Mouse (Mus musculus) thymus, postnatal 0 days (tissue): ENCODE measurements around the gene Creb3l2. TPM values are rescaled to one million over a fixed set of nuclear protein-coding genes. Genes with fewer than 3 reads are reported as not detected.
"Not testable (repeated sequence)": the region's sequence is repeated elsewhere in the genome, so short reads cannot be mapped to it uniquely, and the experiment has no call there.

Experiments
- DNase-seq: peaks from one replicate; pipeline ENCODE4 v3.0.0-alpha.2; 2015; ENCODE audit warnings: low spot score
- polyA plus RNA-seq: library from polyadenylated mRNA; unstranded; fragments of >200 nt; fragmentation: Nextera tagmentation; extraction: Ambion mirVana; gene quantifications from 2 replicates; pipeline ENCODE4 v1.2.1, GENCODE M21; 2015

The Creb3l2 gene
- polyA plus RNA-seq = 6.2 and 6.6 TPM in 2 replicates

DNA sequence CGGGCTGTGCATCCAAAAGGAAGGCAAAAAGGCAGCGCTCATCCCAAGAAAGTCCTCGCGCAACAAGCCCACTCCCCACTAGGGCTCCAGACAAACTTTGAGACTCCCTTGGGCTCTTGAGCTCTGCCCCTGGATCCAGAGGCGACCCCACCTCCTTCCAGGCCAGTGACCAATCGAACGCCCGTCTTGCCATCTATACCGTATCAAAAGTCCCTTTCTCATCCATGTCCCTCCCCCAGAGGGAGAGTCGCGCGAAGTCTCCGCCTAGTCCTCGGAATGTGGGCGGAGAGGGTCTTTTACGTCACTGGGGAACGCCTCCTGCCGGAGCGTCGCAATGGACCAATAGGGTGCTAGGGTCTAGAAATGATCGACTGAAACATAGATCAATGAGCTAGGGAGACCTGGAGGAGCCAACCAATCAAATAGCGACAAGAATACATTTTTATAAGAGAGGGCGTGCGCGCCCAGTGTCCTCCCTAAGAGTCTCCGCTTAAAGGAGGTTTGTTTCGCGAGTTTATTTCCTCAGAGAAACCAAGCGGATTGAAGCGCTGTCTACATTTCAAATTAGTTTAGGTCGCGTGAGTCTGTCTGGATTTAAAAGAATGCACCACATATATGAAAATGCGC, at the start of gene Creb3l2:
TSS of gene Creb3l2 (minus strand) at position 106 of the 627 bp plus-strand sequence.
- peak; percentile 100 for DNase-seq

DNA sequence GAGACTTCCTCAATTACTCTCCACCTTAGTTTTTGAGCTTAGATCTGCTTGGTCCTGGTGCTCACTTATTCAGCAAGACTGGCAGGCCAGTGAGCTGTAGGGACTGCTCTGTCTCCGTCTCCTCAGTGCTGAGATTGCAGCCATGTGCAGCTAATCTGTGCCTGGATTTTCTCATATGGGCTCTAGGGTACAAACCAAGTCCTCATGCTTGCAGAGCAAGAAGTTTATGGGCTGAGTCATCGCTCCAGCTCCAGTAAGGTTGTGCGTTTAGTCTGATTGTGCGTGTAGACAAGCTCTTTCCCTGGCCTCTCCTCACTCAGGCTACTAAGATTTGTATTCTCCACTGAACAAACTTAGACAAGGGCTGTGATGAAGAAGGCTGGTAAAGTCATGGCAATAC, 44.6 kb upstream of the Creb3l2 start:
- no peak for DNase-seq

DNA sequence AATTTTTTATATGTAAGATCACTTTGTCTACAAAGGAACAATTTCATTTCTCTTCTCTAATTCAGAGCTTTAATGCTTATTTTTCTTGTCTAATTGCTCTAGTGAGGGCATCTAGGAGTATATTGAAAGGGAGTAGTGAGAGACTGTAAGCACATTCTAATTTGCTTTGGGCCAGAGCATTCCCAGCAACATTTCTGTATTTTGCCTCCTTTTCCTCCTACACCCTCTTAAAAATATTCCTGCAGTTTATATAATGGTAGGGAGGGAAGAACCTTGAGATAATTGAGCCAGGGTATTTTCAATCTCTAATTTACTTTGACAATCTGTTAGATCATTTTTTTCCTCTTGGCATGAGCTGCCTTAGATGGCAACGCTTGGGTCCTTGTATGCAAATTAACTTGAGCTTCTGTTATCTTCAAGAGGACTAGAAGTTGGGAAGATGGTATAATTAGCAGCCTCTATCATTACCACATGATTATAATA, 42.7 kb upstream of the Creb3l2 start:
- DNase-seq = no peak

DNA sequence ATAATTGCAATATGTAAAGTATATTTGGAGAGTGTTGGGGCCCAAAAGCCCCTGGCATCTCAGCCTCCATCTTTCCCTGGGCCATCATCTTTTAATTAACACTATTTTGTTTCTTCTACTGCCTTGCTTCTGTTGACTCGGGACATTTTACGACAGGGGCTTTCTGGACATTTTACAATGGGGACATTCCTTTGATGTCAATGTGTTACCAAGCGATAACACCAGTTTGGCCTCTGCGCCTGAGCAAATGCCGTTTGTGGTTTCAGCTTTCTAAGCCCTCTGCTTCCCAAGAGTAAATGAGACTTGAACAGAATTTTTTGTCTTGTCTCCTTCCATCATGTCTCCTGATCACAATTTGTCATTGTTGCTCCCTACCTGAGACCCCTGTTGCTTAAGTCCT, 41.3 kb upstream of the Creb3l2 start:
- no peak for DNase-seq

DNA sequence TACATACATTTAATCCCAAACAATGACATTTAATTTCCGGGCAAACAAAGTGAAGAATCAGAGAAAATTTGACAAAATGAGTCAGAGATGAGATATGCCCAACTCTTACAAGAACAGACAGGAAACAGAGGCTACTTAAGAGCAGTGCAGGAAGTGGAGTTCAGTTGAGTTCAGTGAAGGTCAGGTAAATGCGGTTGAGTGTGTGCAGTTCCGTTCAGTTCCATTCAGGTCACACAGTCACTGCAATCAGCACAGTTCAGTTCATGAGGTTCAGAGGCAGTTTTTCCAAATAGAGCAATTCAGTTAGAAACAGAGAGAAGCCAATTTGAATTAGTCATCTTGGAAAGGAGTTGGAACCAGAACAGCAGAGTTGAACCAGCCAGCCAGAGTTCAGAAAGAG, 39.2 kb upstream of the Creb3l2 start:
- peak; percentile 39 for DNase-seq

DNA sequence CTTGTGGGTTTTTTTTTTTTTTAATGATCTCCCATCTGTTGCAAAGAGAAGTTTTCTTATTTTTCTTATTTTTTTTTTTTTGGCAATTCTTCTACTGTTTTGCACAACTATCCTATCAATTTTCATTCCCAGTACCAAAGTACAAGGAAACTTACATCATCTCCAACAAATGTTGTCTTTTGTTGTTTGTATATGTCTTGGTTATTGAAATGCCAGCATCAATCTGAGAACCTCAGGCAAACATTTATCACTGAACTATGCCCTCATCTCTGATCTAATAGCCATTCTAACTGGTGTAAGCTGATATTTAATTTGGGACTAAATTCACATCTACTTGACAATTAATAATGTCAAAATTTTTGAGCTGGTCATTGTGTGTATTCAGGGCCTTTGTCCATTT, 38.1 kb upstream of the Creb3l2 start:
- DNase-seq = no peak

DNA sequence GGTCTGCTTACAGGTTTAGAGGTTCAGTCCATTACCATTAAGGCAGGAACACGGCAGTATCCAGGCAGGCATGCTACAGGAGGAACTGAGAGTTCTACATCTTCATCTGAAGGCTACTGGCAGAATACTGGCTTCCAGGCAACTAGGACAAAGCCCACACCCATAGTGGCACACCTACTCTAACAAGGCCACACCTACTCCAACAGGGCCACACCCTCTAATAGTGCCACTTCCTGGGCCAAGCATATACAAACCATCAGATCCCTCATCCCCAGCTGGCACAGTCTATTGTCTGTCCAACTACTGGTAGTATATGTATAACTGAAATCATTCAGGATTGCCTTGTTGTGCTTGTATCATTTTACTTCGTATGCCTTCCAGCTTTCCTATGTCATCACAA, 36.5 kb upstream of the Creb3l2 start:
- DNase-seq = no peak

DNA sequence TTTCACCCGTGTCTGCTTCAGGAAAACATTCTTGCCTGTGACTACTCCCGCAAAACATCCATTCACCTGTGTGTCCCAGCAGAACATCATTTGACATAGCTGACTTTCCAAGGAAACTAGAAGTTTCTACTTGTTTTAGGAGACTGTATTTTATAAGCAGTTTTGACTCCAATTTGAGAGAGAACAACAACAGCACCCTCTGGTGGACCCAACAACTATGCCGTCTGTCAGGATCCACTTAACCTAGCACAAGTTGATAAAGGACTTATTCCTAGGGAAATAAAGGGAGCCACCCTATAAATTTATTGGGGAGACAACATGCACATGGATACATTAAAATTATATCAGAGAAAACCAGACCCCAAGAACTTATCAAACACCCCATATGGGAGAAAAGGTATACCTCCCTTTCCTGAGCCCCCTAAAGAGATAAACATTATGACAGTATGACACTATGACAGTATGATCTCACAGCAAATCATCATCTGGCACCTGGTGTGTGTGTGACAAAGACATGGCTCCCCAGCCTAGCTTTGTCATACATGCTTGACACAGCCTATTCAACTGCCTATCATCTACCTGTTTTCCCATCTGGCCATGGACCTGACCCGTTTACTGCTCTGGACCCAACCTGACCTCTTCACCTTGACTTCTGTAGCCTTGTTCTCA, 31.9 kb upstream of the Creb3l2 start:
- peak; percentile 59 for DNase-seq

DNA sequence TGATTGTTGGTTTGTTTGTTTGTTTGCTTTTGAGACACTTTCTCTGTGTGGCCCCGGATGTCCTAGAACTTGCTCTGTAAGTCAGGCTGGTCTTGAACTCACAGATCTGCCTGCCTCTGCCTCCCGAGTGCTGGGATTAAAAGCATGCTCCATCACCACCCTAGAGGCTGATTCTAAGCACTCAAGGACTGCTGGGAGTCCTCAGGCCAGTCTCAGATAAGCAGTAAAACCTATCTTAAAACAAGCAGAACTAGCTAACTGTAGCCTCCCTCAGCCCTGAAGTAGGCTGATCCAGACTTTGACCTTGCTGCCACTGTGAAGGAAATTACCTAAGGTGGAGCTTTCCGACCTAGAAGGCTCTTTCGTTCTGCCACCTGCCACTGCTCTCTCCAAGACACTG, 28.3 kb upstream of the Creb3l2 start:
- no peak for DNase-seq

DNA sequence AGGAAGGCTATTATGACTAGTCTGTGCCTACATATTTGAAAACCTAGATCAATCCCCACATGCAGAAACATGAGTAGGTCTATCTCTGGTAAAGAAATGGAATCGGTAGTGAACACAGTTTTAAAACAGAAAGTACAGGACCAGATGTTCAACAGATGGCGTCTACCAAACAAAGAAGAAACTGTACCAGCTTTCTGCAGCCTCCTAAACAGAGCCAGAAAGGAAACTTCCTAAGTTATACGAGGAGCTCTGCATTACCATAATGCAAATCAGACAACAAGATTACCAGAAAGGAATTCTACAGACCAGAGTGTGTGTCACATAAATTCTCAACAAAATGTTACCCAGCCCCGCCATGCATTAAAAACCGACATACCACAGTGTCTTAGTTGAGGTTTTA, 23.9 kb upstream of the Creb3l2 start:
- no peak for DNase-seq

DNA sequence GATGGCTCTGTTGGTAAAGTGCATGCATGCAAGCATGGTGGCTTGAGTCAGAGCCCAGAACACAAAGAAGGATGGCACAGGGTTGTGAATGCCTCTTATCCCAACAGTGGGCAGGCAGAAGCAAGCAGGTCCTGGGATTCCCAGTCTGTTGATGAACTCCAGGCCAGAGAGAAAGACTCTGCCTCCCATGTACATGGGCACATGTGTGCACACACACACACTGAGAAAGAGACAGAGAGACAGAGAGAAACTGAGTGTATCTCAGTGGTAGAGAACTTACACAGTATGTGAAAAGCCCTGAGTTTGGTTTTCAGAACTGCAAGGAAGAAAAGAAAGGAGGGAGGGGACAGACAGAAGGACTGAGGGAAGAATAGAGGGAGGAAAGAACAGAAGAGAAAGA, 23.4 kb upstream of the Creb3l2 start:
- DNase-seq = no peak

DNA sequence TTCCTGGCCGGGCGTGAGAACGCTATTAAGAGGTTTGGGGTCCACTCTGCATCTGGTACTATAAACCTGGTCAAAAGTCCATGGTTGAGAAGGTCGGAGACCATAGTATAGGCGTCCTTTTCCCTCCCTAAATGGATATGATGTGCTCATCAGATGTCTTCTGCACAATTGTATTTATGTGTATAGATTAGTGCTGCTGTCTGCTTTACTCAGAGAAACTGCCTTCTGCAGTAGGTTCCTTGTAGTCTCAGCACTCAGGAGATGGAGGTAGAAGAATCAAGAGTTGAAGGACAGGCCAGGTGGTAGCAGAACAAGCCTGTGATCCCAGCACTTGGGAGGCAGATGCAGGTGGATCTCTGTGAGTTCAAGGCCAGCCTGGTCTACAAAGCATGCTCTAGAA, 22.6 kb upstream of the Creb3l2 start:
- peak; percentile 40 for DNase-seq

DNA sequence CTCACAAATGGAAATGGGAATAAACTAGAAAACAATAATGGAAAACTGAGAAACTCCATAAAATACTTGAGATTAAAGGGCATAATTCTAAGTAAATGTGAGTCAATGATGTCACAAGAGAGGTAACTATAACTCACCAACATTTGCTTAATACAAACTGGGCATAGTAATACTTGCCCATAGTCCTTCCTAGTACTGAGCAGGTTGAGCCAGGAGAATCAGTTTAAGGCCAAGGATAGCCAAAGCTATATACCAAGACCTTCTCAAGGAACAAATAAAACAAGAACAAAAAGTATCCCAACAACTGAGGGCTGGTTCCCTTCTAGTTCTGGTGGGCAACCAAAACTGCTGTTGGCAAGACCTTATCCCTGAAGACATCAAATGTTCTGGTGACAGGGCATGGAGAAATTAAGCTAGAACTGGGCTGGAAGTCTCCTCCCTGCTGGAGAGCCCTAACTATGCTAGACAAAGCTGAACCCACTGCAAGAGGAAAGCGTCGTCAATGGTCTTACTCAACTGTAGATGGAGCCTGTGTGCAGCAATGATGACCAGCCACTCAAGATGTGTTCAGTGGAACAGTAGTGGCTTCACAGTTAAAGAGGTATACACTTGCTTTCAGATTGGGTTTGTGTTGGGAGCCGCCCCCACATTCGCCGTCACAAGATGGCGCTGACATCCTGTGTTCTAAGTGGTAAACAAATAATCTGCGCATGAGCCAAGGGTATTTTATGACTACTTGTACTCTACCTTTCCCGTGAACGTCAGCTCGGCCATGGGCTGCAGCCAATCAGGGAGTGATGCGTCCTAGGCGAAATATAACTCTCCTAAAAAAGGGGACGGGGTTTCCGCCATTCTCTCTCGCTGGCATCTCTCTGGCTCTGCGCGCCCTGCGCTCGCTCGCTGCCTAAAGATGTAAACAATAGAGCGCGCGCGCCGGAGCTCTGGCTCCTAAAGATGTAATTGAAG, 21.9 kb upstream of the Creb3l2 start:
- DNase-seq = peak; percentile 87

DNA sequence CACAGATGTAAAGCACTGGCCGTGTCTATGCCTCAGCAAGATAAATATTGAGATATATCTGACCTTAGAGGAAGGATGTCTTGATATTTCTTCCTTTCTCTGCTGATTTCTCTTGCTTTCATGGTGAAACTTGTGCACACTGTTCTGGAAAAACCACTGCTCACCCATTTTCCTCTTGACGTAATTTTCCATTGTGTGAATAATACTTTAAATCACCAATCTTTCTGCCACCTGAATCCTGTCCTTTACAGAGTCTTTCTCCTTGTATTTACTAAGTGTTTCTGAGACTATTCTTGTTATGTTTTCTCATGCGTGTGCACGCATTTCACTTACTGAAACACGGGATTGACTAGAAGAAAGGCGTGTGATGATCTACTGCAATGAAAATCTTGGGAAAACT, 18.7 kb upstream of the Creb3l2 start:
- DNase-seq = no peak

DNA sequence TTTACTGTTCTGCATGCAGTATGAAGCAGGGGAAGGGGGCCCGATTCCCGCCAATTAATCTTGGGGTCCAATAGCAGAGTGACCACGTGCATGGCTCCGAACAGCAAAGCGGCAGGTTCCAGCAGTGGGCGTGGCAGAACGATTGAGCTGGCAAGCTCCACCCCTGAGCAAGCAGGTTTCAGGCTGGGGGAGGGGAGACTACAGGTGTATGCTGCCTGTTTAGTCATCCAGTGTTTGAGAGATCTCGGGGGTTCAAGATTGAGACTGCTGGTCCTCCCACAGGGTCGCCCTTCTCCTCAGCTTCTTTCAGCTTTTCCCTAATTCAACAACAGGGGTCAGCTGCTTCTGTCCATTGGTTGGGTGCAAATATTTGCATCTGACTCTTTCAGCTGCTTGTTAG, 17.7 kb upstream of the Creb3l2 start:
- not testable (repeated sequence) for DNase-seq

DNA sequence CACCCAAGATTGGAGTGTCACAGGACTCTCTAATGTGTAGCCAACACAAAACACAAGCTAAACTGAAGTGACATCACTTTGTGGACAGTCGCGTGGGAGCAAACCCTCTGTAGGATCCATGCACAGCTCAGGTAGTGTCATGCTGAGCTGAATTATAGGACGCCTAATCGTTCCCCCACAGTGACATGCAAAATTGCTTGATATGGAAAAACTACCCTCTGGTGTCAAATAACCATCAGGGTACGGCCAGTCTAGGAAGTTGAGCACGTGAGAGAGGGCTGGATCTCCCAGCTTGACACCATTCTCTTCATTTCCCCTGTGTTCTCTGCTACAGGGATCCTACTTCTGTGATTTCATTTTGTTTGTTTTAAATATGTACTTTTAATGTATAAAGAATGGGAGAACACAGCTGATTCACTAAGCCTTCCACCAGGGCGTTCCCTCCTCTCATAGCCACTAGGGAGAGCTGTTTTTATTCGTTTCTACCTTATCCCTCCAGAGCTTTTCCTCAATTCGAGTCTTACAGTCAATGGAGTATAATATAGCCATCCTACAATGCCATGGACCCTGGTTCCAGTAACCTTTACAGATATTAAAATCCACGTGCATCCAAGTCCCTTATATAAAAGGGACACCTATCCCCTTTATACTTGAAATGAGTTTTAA, 16.2 kb upstream of the Creb3l2 start:
- DNase-seq = peak; percentile 31

DNA sequence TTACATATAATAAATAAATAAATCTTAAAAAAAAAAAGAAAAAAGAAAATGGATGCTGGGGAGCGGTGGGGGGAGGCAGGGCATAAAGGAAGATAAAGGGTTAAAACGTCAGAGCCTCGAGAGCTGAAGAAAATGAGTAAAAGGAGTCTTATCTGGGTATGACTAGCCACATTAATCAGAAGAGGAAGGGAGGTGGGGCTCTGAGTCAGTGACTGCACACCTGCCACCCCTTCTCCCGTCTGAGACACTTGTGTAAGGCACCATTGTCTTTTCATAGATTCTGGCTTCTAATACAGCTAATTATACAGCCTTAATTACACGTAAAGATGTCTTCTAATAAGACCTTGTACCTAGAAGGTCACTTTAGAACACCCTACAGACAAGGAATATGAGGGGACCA, 13.6 kb upstream of the Creb3l2 start:
- DNase-seq = peak; percentile 41

DNA sequence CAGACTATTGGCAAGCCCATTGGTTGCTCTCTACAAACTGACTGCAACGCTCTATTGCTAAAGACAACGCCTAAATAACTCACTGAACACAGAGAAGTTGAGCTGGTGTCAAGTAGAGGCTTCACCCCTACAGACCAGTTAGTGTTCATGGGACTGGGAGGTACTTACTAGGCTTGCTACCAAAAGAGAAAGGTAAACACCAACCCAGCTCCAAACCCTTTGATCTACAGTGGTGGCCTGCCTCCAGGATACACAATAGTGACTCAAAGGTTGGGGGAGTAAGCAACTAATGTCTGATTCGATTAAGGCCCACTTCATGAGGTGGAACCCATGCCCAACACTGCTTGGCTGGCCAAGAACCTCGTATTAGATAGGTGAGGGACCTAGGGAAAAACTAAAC, 11.1 kb upstream of the Creb3l2 start:
- DNase-seq = no peak

DNA sequence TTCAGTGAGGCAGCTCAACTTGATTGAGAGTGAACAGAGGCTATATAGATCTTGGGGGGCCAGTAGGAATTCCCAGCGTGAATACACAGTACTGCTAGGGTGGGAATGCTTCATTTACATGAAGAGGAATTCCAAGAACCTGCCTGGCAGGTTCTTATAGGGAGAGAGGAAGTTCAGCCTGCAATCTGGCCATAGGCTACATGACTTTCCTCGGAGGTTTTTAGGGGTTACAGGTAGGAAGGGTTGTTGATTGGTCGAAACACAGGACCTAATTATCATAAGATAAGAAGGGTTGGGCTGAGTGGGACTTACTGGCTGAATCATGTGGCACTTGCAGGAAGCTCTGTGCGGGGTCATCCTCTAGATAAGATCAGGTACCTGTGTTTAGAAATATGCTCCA, 9.7 kb upstream of the Creb3l2 start:
- DNase-seq = no peak

DNA sequence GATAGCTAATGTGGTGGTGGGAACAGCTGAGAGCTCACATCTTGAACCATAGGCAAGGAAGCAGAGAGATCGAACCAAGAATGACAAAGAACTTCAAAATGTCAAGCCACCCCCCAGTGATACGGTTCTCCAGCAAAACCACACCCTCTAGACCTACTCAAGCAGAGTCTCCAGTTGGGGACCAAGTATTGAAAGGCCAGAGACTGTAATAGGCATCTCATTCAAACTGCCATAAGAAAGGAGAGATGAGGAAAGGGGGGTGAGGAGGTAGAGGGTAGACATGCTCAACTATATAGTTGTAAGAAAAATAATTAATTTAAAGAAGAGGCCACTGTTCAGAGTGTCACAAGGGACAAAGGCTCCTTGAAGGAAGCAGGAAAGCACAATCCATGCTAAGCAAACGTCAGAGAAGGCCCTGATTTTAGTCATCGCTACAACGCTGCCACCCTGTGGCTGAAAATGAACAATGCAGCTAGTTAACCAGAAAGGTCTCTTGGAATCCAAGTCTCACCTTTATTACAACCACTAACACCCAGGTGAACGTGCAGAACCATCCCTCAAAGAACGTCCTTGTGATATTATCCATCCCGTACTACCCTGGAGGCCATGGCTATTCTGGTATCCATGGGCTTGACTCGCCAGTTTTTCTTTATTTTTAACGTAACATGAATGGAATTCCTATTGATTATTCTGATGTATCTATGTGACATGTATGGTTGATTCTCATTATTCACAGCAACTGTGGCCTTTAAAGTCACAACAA, 5.9 kb upstream of the Creb3l2 start:
- peak; percentile 71 for DNase-seq

DNA sequence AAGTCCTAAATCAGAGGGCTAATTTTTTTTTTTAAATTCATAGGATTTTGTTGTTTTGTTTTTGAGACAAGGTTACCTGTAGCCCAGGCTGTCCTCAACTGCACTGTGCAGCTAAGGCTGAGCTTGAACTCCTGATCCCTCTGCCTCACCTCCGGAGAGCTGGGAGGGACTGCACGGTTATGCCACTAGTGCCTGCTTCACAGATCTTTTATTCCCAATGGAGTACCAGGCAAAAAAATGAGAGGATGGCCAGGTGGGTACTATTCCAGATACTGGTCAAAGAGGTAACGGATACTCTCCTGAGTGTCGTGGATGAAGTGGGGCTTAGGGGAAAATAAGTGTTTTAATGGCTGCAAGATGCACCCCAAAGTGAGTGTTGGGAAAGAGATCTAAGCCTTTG, 835 bp upstream of the Creb3l2 start:
- no peak for DNase-seq
